18 mouse cellular contexts compared by ENCODE assay signal in genomic region chr14:30553185-30553584, GRCm38 (mm10). TPM values are rescaled to one million over a fixed set of nuclear protein-coding genes. Genes with fewer than 3 reads are reported as not detected.
DNase-seq lines count a peak whose midpoint lies in the region; ATAC-seq and TF ChIP-seq lines count a peak whose summit lies in the region.
"Had no signal": no experiment of that assay in that cellular context is flagged by ENCODE, and none has a peak within 500 bp of the region (broad histone marks: within the 10 kb centered on the region; RNA-seq: fewer than 3 reads in every experiment).

No protein-coding gene starts in this region.

- no peaks in the 10 kb centered on the region for H3K27me3 ChIP-seq in liver, embryonic 12.5 days (replicated peaks)
- H3K27me3 ChIP-seq in liver, embryonic 16.5 days (ENCODE audit: control insufficient read depth, insufficient read depth, low read depth, low read length), result no peaks in the 10 kb centered on the region
- H3K27me3 ChIP-seq in forebrain, embryonic 16.5 days (replicated peaks; ENCODE audit: control insufficient read depth, insufficient read depth, low read length), result no peaks in the 10 kb centered on the region
- no peaks in the 10 kb centered on the region for H3K27me3 ChIP-seq in intestine, postnatal 0 days (replicated peaks; ENCODE audit: control insufficient read depth, insufficient read depth, low read length)
- H3K27me3 ChIP-seq: CH12.LX; intestine, embryonic 15.5 days; lung, embryonic 15.5 days; midbrain, embryonic 12.5 days; stomach, embryonic 15.5 days had no signal

- peaks cover 73% of the 10 kb centered on the region for H3K36me3 ChIP-seq in liver, embryonic 12.5 days
- peaks cover 15% of the 10 kb centered on the region for H3K36me3 ChIP-seq in liver, embryonic 16.5 days (ENCODE audit: control insufficient read depth, insufficient read depth)
- H3K36me3 ChIP-seq in forebrain, embryonic 16.5 days (ENCODE audit: control insufficient read depth, insufficient read depth), result no peaks in the 10 kb centered on the region
- H3K36me3 ChIP-seq in intestine, postnatal 0 days (ENCODE audit: control insufficient read depth, insufficient read depth), result peaks cover 28% of the 10 kb centered on the region

- peaks cover 66% of the 10 kb centered on the region for H3K4me1 ChIP-seq in liver, embryonic 12.5 days
- peaks cover 34% of the 10 kb centered on the region for H3K4me1 ChIP-seq in liver, embryonic 16.5 days (ENCODE audit: control insufficient read depth, low read depth, low read length)
- H3K4me1 ChIP-seq in forebrain, embryonic 16.5 days (replicated peaks; ENCODE audit: control insufficient read depth, insufficient read depth, low read length), result peaks cover 31% of the 10 kb centered on the region
- peaks cover 8% of the 10 kb centered on the region; the same call in 1 of the 2 replicates for H3K4me1 ChIP-seq in intestine, postnatal 0 days (replicated peaks; ENCODE audit: control insufficient read depth, insufficient read depth, low read length)

- H3K9ac ChIP-seq in liver, embryonic 12.5 days, result 0 out of 2 replicates have a peak overlapping the region, but pooled peaks have one; percentile 1
- H3K9ac ChIP-seq in liver, embryonic 16.5 days (ENCODE audit: low read depth, low read length), result no peak overlapping the region
- no peak overlapping the region for H3K9ac ChIP-seq in forebrain, embryonic 16.5 days (replicated peaks; ENCODE audit: low read depth, low read length)
- H3K9ac ChIP-seq in intestine, postnatal 0 days (ENCODE audit: low read depth, low read length), result no peak overlapping the region
- H3K9ac ChIP-seq: intestine, embryonic 15.5 days; lung, embryonic 15.5 days; midbrain, embryonic 12.5 days; stomach, embryonic 15.5 days had no signal

- no peak overlapping the region for H3K4me2 ChIP-seq in liver, embryonic 12.5 days
- H3K4me2 ChIP-seq in liver, embryonic 16.5 days (ENCODE audit: low read depth, low read length), result no peak overlapping the region
- H3K4me2 ChIP-seq in forebrain, embryonic 16.5 days (ENCODE audit: low read length), result no peak overlapping the region
- no peak overlapping the region for H3K4me2 ChIP-seq in intestine, postnatal 0 days (replicated peaks; ENCODE audit: low read depth)
- H3K4me2 ChIP-seq: intestine, embryonic 15.5 days; lung, embryonic 15.5 days; midbrain, embryonic 12.5 days; stomach, embryonic 15.5 days had no signal

- WGBS in liver, embryonic 12.5 days (ENCODE audit: insufficient replicate concordance), result 82% methylated on average over 4 of the region's 4 CpGs
- 85% methylated on average over 4 of the region's 4 CpGs for WGBS in liver, embryonic 16.5 days (ENCODE audit: insufficient replicate concordance)
- 71% methylated on average over 4 of the region's 4 CpGs for WGBS in forebrain, embryonic 16.5 days
- 76% methylated on average over 4 of the region's 4 CpGs for WGBS in intestine, postnatal 0 days

- DNase-seq in adrenal gland, adult 2 months, result peak; percentile 62
- DNase-seq in adrenal gland, adult 8-10 months, result no peak
- no peak for DNase-seq in liver
- DNase-seq in cerebellum, postnatal 4 days (ENCODE audit: low spot score in 2 of 2), result no peak
- DNase-seq: cerebellum, postnatal 25 days; heart, adult 11 months had no signal

- no peak for ATAC-seq in liver, embryonic 12.5 days
- no peak for ATAC-seq in liver, embryonic 16.5 days (ENCODE audit: low read depth)
- no peak for ATAC-seq in forebrain, embryonic 16.5 days
- ATAC-seq in intestine, postnatal 0 days, result no peak
- ATAC-seq: activated CD4-positive, CD25-positive, alpha-beta regulatory T cell, adult 4 months; intestine, embryonic 15.5 days had no signal

- no peak overlapping the region for H3K27ac ChIP-seq in liver, embryonic 12.5 days
- 0 out of 2 replicates have a peak overlapping the region, but pooled peaks have one; percentile 21 for H3K27ac ChIP-seq in liver, embryonic 16.5 days (ENCODE audit: low read length)
- no peak overlapping the region for H3K27ac ChIP-seq in forebrain, embryonic 16.5 days (ENCODE audit: low read length)
- H3K27ac ChIP-seq in intestine, postnatal 0 days (ENCODE audit: low read depth, low read length), result no peak overlapping the region
- H3K27ac ChIP-seq: hindbrain, embryonic 10.5 days; intestine, embryonic 15.5 days; lung, embryonic 15.5 days; midbrain, embryonic 12.5 days; stomach, embryonic 15.5 days had no signal

- H3K4me3 ChIP-seq in liver, embryonic 12.5 days, result no peak overlapping the region
- H3K4me3 ChIP-seq in liver, embryonic 16.5 days (ENCODE audit: low read depth, low read length), result no peak overlapping the region
- no peak overlapping the region for H3K4me3 ChIP-seq in forebrain, embryonic 16.5 days (replicated peaks; ENCODE audit: low read length)
- H3K4me3 ChIP-seq in intestine, postnatal 0 days (ENCODE audit: low read depth, low read length), result no peak overlapping the region
- H3K4me3 ChIP-seq: hindbrain, embryonic 10.5 days; intestine, embryonic 15.5 days; lung, embryonic 15.5 days; midbrain, embryonic 12.5 days; myocyte; stomach, embryonic 15.5 days had no signal

- TF ChIP-seq CTCF in intestine, postnatal 0 days (IDR thresholded peaks at IDR 0.05; ENCODE audit: low read depth), result no peak

- no peaks in the 10 kb centered on the region for H3K9me3 ChIP-seq in liver, embryonic 12.5 days (replicated peaks)
- H3K9me3 ChIP-seq in liver, embryonic 16.5 days (replicated peaks; ENCODE audit: control insufficient read depth, low read length), result no peaks in the 10 kb centered on the region
- H3K9me3 ChIP-seq in forebrain, embryonic 16.5 days (ENCODE audit: control insufficient read depth, low read length), result no peaks in the 10 kb centered on the region
- H3K9me3 ChIP-seq in intestine, postnatal 0 days (ENCODE audit: control insufficient read depth), result no peaks in the 10 kb centered on the region
- H3K9me3 ChIP-seq: hindbrain, embryonic 10.5 days; intestine, embryonic 15.5 days; lung, embryonic 15.5 days; midbrain, embryonic 12.5 days; stomach, embryonic 15.5 days had no signal

RNA-seq across cellular contexts. Expression of gene Tkt, which starts 5.0 kb away (rescaled TPM):
- 1,000 to 10,000 TPM in 1 of 2 experiments, 100 to 1,000 TPM in 1; 736 to 1,496 TPM for total RNA-seq in adrenal gland, adult 2 months (2021)
- polyA plus RNA-seq in adrenal gland, adult 2 months (2012; rRNA removed), result 1,206 and 1,589 TPM in 2 replicates
- total RNA-seq in adrenal gland, adult 8-10 months (2022), result 1,000 to 10,000 TPM in 1 of 4 experiments, 100 to 1,000 TPM in 3; 361 to 1,078 (median 577) TPM
- polyA plus RNA-seq in liver, embryonic 12.5 days (2016; fragmentation: Nextera tagmentation; extraction: Ambion mirVana), result 267 and 280 TPM in 2 replicates
- polyA plus RNA-seq in liver, embryonic 16.5 days (2015; fragmentation: Nextera tagmentation; extraction: Ambion mirVana), result 175 and 178 TPM in 2 replicates
- 334 and 346 TPM in 2 replicates for polyA plus RNA-seq in forebrain, embryonic 16.5 days (2015; fragmentation: Nextera tagmentation; extraction: Ambion mirVana)
- polyA plus RNA-seq in intestine, postnatal 0 days (2015; fragmentation: Nextera tagmentation; extraction: Ambion mirVana), result 174 and 177 TPM in 2 replicates
